Mouse (Mus musculus) brain, embryonic 14.5 days (tissue): ENCODE measurements at regions not wholly inside any gene's neighbourhood (a gene's known extent, or its start where the extent isn't known, plus 50 kb on each side); places are given as distances from the start of the nearest gene placed in this dataset.

Experiments used
- CTCF ChIP-seq: fragments of 200-500 bp; IDR thresholded peaks from 2 replicates; pipeline ENCODE4 v1.5.1; 2012; ENCODE audit warnings: inconsistent platforms, mild to moderate bottlenecking, moderate library complexity, borderline replicate concordance; ENCODE audit not compliant: insufficient read depth, insufficient read length; ENCODE audit errors: extremely low read depth
- POLR2A ChIP-seq: fragments of 200-500 bp; IDR thresholded peaks from 2 replicates; pipeline ENCODE4 v1.6.1; 2012; ENCODE audit warnings: mild to moderate bottlenecking, inconsistent platforms, borderline replicate concordance; ENCODE audit not compliant: poor library complexity, insufficient read depth, insufficient read length, severe bottlenecking; ENCODE audit errors: extremely low read depth

DNA sequence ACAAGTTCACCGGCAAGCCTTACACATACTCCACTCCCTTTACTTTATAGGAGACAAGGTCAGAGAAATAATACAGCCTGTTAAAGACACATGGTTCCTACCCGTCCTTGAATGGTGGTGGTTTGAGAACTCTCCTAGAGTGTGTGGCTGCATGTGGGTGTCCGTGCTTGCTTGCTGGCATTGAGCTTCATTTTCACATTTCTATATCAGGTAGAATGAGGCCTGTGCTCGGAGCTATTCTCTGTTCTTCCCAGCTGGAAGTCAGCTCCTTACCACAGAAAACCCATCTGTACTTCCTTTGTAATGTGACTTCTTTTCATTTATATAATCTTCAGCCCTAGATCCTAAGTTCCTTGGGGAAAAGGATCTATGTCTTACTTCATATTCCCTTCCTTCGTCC is 106.0 kb upstream of the Mb21d2 start:
- no peak for TF ChIP-seq POLR2A
- TF ChIP-seq CTCF = no peak
